Mouse (Mus musculus): ENCODE data around the gene Csrp2.

Gene Csrp2

GRCm38 (mm10) chr10:110931161-110931912 lies 11.7 kb downstream of the Csrp2 start:
- DNase-seq (ENCODE audit: extremely low spot score), result no peak

- no peak for DNase-seq (ENCODE audit: extremely low spot score)
Observed at GRCm38 (mm10) chr10:110931913-110932560, 12.4 kb downstream of the Csrp2 start.

- no peak for DNase-seq (ENCODE audit: extremely low spot score)
Observed at GRCm38 (mm10) chr10:110933584-110933983, 14.0 kb downstream of the Csrp2 start.

DNA sequence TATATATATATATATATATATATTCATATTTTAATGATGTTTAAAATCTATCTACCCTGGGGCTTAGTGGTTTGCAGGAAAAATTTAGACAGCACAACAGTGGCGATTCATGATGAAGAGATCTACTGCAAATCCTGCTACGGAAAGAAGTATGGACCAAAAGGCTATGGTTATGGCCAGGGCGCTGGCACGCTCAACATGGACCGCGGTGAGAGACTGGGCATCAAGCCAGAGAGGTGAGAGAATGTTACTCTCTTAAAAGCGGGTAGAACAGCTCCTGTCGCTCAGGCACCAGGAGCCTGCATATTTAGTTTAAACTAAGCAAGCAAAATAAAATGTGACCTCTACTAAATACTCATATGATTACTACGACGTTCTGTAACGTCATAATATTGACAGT lies 15.5 kb downstream of the Csrp2 start:
- no peak for DNase-seq (ENCODE audit: extremely low spot score)

DNA sequence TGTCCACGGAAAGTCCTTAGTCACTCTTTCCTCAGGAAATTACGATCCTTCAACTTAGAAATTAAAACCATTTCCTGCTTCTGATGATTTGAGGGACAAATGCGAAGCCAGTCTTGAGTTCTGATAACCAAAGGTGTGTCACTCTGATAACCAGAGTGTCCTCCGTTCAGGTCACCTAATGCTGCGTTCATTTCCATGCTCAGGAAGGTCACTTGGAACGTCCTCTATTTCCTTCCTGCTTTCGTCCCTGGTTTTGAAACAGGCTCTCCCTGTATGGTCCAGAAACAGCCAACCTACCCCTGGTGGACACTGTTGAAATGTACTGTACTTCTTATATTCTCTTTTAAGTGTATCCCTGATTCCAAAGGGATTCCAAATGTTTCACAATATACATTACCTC lies 16.1 kb downstream of the Csrp2 start:
- no peak for DNase-seq (ENCODE audit: extremely low spot score)

- no peak for DNase-seq (ENCODE audit: extremely low spot score)
Observed at GRCm38 (mm10) chr10:110938361-110938760, 18.8 kb downstream of the Csrp2 start.

DNA sequence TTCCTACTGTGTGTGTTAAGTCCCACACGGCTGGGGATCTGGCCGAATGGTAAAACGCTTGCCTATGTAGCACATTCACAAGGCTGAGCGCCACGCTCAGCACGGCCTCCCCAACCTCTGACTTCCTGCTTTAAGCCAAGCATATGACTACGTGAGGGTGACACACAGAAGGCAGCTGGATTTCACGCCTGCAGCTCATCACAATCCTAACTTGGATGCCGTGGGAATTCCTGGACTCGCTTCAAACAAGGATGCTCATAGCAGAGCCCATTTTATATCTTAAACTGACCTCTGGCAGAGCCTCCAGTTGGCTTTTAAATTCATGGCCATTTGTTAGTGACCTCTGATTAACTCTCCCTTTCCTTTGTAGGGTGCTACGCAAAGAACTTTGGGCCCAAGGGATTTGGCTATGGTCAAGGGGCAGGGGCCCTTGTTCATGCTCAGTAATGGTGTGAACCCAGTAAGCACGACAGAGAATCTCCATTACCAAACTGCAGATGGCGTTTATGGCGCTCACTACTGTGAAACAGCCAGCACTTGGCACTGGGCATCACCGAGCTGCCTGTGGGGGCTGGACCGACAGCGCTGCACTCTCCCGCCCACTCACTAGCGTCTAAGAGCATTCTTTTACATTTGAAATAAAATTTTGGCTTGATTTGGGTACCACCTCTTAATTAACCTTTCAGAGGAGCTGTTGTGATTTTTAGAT lies 19.4 kb downstream of the Csrp2 start:
- no peak for DNase-seq (ENCODE audit: extremely low spot score)

- no peak for DNase-seq (ENCODE audit: extremely low spot score)
Observed at GRCm38 (mm10) chr10:110939717-110940116, 20.1 kb downstream of the Csrp2 start.

DNA sequence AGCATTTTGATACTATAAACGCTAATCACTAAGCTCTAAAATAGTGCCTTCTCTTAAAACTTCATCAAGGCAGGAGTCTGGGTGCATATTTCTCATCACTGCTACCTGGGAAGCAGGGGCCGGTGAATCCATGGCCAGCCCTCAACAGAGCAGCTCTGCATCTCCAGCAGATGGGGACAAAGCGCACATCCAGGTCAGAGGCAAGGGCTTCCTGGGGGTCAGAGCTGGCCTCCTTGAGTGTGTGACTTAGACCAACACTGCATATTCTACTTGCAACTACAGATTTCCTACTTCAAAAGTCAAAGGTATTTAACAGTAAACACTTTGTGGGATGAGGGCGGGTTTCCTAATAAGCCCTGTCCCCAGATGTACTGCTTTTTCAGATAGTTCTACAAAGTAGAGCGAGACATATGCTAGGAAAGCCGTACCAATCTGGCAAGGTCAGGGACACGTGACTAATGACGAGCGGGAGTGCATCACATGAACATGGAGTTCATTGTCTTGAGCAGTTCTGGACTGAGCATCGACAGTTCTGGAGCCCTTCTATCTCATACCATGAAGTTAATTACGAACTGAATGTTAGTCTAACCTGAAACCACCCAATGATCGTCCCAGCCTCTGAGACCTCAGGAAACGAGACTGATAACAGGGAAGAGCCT lies 21.3 kb downstream of the Csrp2 start:
- DNase-seq (ENCODE audit: extremely low spot score), result no peak

DNA sequence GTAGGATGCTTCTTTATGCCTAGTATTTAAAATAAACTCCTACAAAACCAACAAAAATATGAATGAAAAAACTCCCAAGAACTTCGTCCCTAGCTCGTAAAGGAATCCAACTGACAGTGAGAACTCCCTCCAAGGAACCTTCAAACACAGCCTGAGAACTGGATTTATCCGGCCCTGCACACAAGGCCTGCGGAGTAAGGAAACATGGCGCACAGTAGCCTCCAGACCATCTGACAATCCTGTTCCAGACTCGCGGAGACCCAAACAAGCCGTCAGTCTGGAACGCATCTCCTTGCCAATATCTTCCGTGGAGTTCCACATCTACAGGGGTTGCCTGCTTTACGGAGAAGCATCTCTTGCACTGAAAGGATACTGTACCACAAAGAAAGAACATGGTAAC lies 22.4 kb downstream of the Csrp2 start:
- no peak for DNase-seq (ENCODE audit: extremely low spot score)

- DNase-seq (ENCODE audit: extremely low spot score), result no peak
Observed at GRCm38 (mm10) chr10:110942806-110943205, 23.2 kb downstream of the Csrp2 start.

DNA sequence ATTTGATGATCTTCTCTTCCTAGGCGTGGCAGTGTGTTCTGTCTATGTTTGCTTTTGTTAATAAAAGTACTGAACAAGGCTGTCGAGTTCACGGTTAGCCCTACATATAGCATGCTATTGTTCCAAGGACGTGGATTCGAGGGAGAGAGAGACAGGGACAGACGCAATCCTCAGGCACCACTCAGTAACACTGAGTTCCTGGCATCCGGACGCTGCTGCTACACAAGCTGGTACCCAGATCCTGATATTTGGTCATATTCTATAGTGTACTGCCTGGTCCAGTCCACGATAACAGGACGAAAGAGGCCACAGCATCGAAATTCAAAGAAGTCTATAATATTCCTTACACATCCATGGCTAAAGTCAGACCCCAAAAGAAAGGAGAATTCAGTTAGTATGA lies 24.6 kb downstream of the Csrp2 start:
- DNase-seq (ENCODE audit: extremely low spot score), result no peak

- no peak for DNase-seq (ENCODE audit: extremely low spot score)
Observed at GRCm38 (mm10) chr10:110945966-110946365, 26.4 kb downstream of the Csrp2 start.

- DNase-seq (ENCODE audit: extremely low spot score), result no peak
Observed at GRCm38 (mm10) chr10:110947574-110947973, 28.0 kb downstream of the Csrp2 start.

- DNase-seq (ENCODE audit: extremely low spot score), result no peak
Observed at GRCm38 (mm10) chr10:110951112-110951511, 31.5 kb downstream of the Csrp2 start.

DNA sequence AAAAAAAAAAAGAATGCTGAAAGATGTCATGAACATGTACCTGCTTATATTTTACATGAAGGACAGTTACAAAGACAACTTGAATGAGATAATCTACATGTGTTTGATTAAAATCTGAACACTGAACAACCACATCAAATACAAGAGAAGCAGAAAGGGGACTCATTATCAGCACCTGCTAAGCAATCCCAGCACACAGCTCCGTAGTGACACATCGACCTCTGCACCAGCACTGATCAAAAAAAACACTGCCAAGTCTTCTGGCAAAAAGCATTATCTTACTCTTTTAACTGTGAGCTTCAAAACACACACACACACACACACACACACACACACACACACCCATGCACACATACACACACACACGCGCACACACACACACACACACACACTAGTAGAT lies 32.2 kb downstream of the Csrp2 start:
- DNase-seq (ENCODE audit: extremely low spot score), result no peak

DNA sequence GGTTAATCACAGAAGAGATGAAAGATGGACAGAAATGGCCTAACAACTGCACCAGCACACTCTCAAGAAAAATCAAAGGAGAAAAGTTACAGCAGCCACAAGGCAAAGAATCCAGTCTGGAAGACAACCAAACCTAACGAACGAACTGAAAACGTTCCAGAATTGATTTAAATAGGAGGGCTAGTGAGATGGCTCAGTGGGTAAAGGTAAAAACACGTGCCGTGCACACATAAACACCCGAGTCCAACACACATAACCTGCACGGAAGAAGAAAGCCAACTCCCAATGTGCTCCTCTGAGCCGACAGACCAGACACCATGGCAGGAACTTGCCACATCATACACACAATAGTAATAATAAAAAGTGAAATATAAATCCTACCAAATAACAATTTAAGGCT lies 32.7 kb downstream of the Csrp2 start:
- no peak for DNase-seq (ENCODE audit: extremely low spot score)

DNA sequence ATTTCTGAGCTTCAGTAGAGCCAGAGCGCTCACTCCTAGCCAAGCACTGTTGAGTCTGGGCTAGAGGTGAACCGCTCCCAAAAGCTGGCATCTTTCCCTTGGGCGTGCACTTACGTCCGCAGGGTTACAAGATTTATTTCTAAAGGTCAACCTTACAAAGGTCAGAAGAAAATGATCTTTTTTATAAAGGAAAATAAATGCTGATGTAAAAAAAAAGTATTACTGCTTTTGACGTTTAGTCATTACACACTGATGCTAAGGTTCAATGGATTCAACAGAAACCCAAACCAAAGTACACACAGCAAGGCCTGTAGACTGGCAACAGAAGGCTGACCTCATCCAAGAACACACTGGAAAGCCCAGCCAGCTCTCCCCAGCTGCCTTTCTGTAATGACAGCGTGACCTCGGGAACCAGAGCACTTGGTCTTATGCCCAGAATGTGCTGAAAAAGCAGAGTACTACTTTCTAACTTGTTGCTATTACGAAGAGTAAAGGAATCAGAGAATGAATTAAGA lies 33.4 kb downstream of the Csrp2 start:
- DNase-seq (ENCODE audit: extremely low spot score), result no peak

DNA sequence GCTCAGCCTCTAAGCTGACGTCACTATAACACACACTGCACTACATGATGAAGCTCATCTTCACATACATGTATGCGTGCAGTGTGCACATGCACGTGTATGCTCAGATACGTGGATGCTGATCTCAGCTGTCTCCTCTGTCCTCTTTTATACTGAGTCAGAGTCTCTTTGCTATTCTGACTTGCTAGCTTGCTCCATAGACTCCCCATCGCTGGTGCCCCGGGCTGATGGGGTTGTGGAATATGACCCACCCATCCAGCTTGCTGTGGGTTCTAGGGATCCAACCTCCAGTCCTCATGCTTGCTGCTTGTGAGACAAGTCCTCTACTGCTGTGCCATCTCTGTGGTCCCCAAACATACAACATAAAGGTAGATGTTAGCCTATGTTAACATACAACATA lies 39.3 kb downstream of the Csrp2 start:
- no peak for DNase-seq (ENCODE audit: extremely low spot score)

- DNase-seq (ENCODE audit: extremely low spot score), result no peak
Observed at GRCm38 (mm10) chr10:110959781-110960180, 40.2 kb downstream of the Csrp2 start.

DNA sequence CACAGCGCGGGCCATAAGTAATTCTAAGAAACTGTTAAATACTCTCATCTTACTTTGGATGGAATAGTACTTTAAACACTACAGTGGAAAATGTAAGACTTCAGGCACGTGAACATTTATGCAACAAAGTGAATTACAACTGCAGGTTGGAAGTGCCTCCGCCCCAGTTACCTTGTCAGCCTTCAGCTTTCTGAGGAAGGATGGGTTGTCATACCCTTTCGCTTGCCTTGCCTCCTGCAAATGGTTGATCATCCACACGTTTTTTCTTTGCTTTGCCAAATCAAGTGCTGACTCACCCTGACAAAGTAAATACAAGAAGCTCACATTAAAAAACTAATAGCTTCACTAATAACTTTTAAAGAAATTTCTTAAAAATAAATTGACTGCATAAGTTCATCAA lies 41.3 kb downstream of the Csrp2 start:
- no peak for DNase-seq (ENCODE audit: extremely low spot score)

DNA sequence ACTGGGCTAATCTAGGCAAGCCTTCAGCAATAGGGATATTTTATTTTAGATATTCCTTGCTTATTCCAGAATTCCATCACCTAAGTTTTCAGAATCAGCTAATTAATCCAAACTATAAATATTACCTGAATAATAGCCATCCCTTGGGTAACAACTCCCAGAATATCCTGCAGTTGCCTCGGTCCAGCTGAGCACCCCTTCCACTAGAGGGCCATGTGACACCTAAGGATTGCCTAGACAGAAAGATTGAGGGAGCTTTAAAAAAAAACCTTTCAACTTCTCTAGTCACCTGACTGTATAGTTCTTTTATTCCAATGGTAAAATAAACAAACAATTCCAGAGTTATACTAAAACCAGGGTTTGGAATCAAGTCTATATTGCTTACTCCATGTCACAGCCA lies 42.6 kb downstream of the Csrp2 start:
- no peak for DNase-seq (ENCODE audit: extremely low spot score)

Measured in embryo, embryonic 9.5 days (tissue).